Mouse (Mus musculus): ENCODE results near the gene Lsm12.

DNA sequence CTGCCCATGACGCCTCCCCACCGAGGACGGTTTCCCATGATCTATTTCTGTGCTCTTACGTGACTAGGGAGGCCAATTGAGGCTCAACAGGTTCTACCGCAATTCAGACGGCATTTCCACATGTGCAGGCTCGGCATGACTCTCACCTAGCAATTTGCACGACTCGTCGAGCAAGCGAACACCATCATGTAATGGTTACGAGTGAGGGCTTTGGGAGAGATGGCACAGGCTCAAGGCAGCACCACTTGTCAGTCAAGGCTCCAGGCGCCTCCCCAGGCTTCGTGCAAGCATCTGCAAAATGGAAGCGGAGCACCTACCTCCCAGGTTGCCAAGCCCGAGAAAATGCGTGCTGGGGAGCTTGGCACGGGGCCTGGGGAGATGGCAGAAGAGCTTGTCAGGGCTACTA, 26.8 kb upstream of the Lsm12 start:
- TF ChIP-seq POLR2A (IDR thresholded peaks at IDR 0.05; ENCODE audit: borderline replicate concordance, insufficient read depth, low read length) = no peak
- no peak for TF ChIP-seq CTCF (IDR thresholded peaks at IDR 0.05; ENCODE audit: borderline replicate concordance, insufficient read depth, low read depth, low read length)
